Mouse (Mus musculus) lung, postnatal 0 days (tissue): Measurements from ENCODE around the gene Gm19402.

ENCODE experiments used
- CTCF ChIP-seq: IDR thresholded peaks from 2 replicates; pipeline ENCODE4 v1.5.1; 2016; ENCODE audit warnings: antibody characterized with exemption, mild to moderate bottlenecking
- EP300 ChIP-seq: IDR thresholded peaks from 2 replicates; pipeline ENCODE4 v1.6.1; 2016; ENCODE audit warnings: antibody characterized with exemption, mild to moderate bottlenecking, control low read depth

DNA sequence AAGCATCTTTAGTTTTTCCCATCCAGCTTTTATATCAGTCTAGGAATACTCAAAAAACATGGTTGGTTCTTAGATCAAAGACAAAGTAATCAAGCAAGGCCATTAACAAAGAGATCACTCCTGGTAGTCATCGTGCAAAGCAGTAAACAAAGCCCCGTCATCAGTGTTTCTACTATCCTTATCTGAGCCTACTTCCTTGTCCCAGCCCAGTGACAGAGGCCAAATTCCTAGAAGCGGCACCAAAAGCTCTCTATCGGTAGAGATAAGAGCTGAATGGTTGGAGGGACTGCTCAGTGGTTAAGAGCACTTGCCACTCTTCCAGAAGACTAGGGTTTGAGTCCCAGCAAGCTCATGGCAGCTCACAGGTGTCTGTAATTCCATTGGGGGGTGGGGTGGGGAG, 19.0 kb downstream of the Gm19402 start:
- TF ChIP-seq CTCF: no peak
- no peak for TF ChIP-seq EP300
